Mouse (Mus musculus) MEL (cell line): ENCODE results near the gene Gas7. TPM values are rescaled to one million over a fixed set of nuclear protein-coding genes. Genes with fewer than 3 reads are reported as not detected.

Experiments
- DNase-seq: peaks from one replicate; pipeline ENCODE4 v3.0.0; 2011; ENCODE audit warnings: low read depth, low spot score
- H3K27ac ChIP-seq: 2 replicates; pipeline ENCODE4 v1.5.1; 2012; ENCODE audit warnings: low read depth, mild to moderate bottlenecking, control low read depth, low read length, moderate library complexity; ENCODE audit not compliant: control insufficient read depth
- H3K27me3 ChIP-seq, 2 experiments: fragments of 150-350 bp in 1 of 2; sonication (generic) in 1 of 2; 2 replicates each; pipeline ENCODE4 v1.6.1; 2012; ENCODE audit warnings: low read length in 2 of 2, mild to moderate bottlenecking in 2 of 2, improper control_type of control experiment in 1 of 2, moderate library complexity in 1 of 2; ENCODE audit not compliant: insufficient read depth in 2 of 2, control insufficient read depth in 1 of 2
- H3K36me3 ChIP-seq, 2 experiments: 2 replicates each; pipeline ENCODE4 v1.6.1; 2012 to 2014; ENCODE audit warnings: low read length in 2 of 2, improper control_type of control experiment in 1 of 2, inconsistent platforms in 1 of 2, mild to moderate bottlenecking in 1 of 2; ENCODE audit not compliant: insufficient read depth in 2 of 2, control insufficient read depth in 1 of 2
- H3K4me1 ChIP-seq, 2 experiments: fragments of 150-350 bp in 1 of 2; sonication (generic) in 1 of 2; 2 replicates each; pipeline ENCODE4 v1.6.1; 2012; ENCODE audit warnings: low read length in 2 of 2, improper control_type of control experiment in 1 of 2, mild to moderate bottlenecking in 1 of 2; ENCODE audit not compliant: insufficient read depth in 2 of 2, control insufficient read depth in 1 of 2
- H3K4me3 ChIP-seq, 2 experiments: fragments of 150-350 bp in 1 of 2; sonication (generic) in 1 of 2; 2 replicates each; pipeline ENCODE4 v1.5.1; 2012; ENCODE audit warnings: low read depth in 2 of 2, low read length in 2 of 2, mild to moderate bottlenecking in 2 of 2, moderate library complexity in 2 of 2, control low read depth in 1 of 2, improper control_type of control experiment in 1 of 2; ENCODE audit not compliant: control insufficient read depth in 1 of 2, insufficient read depth in 1 of 2
- H3K79me2 ChIP-seq: 2 replicates; pipeline ENCODE4 v1.6.1; 2012; ENCODE audit warnings: mild to moderate bottlenecking, low read length, moderate library complexity; ENCODE audit not compliant: control insufficient read depth, poor library complexity, insufficient read depth
- H3K9ac ChIP-seq: 2 replicates; pipeline ENCODE4 v1.6.1; 2012; ENCODE audit warnings: low read depth, mild to moderate bottlenecking, control low read depth, low read length, moderate library complexity; ENCODE audit not compliant: control insufficient read depth, poor library complexity, severe bottlenecking
- H3K9me3 ChIP-seq: fragments of 150-350 bp; sonication (generic); replicated peaks from 2 replicates; pipeline ENCODE4 v1.6.1; 2012; ENCODE audit warnings: mild to moderate bottlenecking, low read length, improper control_type of control experiment, moderate library complexity; ENCODE audit not compliant: insufficient read depth
- BHLHE40 ChIP-seq: IDR thresholded peaks from 2 replicates; pipeline ENCODE4 v1.6.1; 2012; ENCODE audit warnings: low read depth, mild to moderate bottlenecking, inconsistent platforms, low read length, improper control_type of control experiment, borderline replicate concordance
- HCFC1 ChIP-seq: IDR thresholded peaks from 2 replicates; pipeline ENCODE4 v1.6.1; 2012; ENCODE audit warnings: low read depth, mild to moderate bottlenecking, inconsistent platforms, low read length, improper control_type of control experiment, moderate library complexity
- JUND ChIP-seq: IDR thresholded peaks from 2 replicates; pipeline ENCODE4 v1.6.1; 2011; ENCODE audit warnings: low read depth, mild to moderate bottlenecking, improper control_type of control experiment, low read length
- KAT2A ChIP-seq: conservative IDR thresholded peaks from 2 replicates; pipeline ENCODE4 v1.6.1; 2012; ENCODE audit warnings: low read depth, low read length, improper control_type of control experiment, inconsistent platforms
- MAX ChIP-seq: IDR thresholded peaks from 2 replicates; pipeline ENCODE4 v1.6.1; 2011; ENCODE audit warnings: low read length, improper control_type of control experiment
- MXI1 ChIP-seq: IDR thresholded peaks from 2 replicates; pipeline ENCODE4 v1.6.1; 2011; ENCODE audit warnings: mild to moderate bottlenecking, low read depth, low read length, improper control_type of control experiment
- NELFE ChIP-seq: IDR thresholded peaks from 2 replicates; pipeline ENCODE4 v1.6.1; 2011; ENCODE audit warnings: low read depth, low read length, improper control_type of control experiment
- NRF1 ChIP-seq: IDR thresholded peaks from 2 replicates; pipeline ENCODE4 v1.6.1; 2014; ENCODE audit warnings: low read depth, mild to moderate bottlenecking, inconsistent platforms, low read length, improper control_type of control experiment, moderate library complexity; ENCODE audit not compliant: poor library complexity, insufficient read depth, severe bottlenecking
- RAD21 ChIP-seq: IDR thresholded peaks from 2 replicates; pipeline ENCODE4 v1.6.1; 2011; ENCODE audit warnings: mild to moderate bottlenecking, low read depth, low read length, improper control_type of control experiment
- SMC3 ChIP-seq: IDR thresholded peaks from 2 replicates; pipeline ENCODE4 v1.6.1; 2011; ENCODE audit warnings: low read depth, low read length, improper control_type of control experiment
- TBP ChIP-seq: IDR thresholded peaks from 2 replicates; pipeline ENCODE4 v1.8.0; 2011; ENCODE audit warnings: low read depth, low read length, improper control_type of control experiment
- TCF12 ChIP-seq: IDR thresholded peaks from 2 replicates; pipeline ENCODE4 v1.6.1; 2014; ENCODE audit warnings: low read depth, mild to moderate bottlenecking, inconsistent platforms, low read length, improper control_type of control experiment, moderate library complexity
- USF2 ChIP-seq, 2 experiments: IDR thresholded peaks; 2 replicates each; pipeline ENCODE4 v1.6.1; 2011 to 2012; ENCODE audit warnings: improper control_type of control experiment in 2 of 2, low read length in 2 of 2, borderline replicate concordance in 1 of 2, inconsistent platforms in 1 of 2, low read depth in 1 of 2, mild to moderate bottlenecking in 1 of 2; ENCODE audit not compliant: insufficient read depth in 1 of 2
- ZC3H11A ChIP-seq: IDR thresholded peaks from 2 replicates; pipeline ENCODE4 v1.6.1; 2012; ENCODE audit warnings: low read depth, mild to moderate bottlenecking, inconsistent platforms, low read length, improper control_type of control experiment
- polyA plus RNA-seq, 2 experiments: library from polyadenylated mRNA; stranded (reverse) in 1 of 2; unstranded in 1 of 2; fragments of >175 nt in 1 of 2; fragments of >200 nt in 1 of 2; gene quantifications; 2 replicates each; pipeline versions ENCODE4 v1.2.1 to v1.2.4; 2012; ENCODE audit warnings: low replicate concordance in 2 of 2, low read depth in 1 of 2; ENCODE audit not compliant: insufficient read length in 2 of 2, insufficient read depth in 1 of 2, missing spikeins in 1 of 2
- total RNA-seq: library from RNA; depleted of rRNA; stranded (reverse); fragments of 300-350 nt; gene quantifications from 2 replicates; pipeline ENCODE4 v1.2.3, GENCODE M21; 2012

The Gas7 gene
- total and polyA plus RNA-seq, 3 experiments, result 0.04 TPM; not detected in 2

- H3K4me1 ChIP-seq, result no peaks in the 10 kb centered on the region
- TF ChIP-seq TBP, result no peak
- no peak for TF ChIP-seq USF2 (IDR thresholded peaks at IDR 0.05; ENCODE audit: borderline replicate concordance in 1 of 2, insufficient read depth in 1 of 2, low read depth in 1 of 2, low read length in 2 of 2)
- no peak for TF ChIP-seq NRF1
- TF ChIP-seq JUND, result no peak
- no peak for TF ChIP-seq RAD21
- no peak for TF ChIP-seq NELFE
- TF ChIP-seq HCFC1, result no peak
- TF ChIP-seq BHLHE40, result no peak
- no peak for TF ChIP-seq TCF12
- no peak overlapping the region for H3K4me3 ChIP-seq
- no peaks in the 10 kb centered on the region for H3K27me3 ChIP-seq
- no peaks in the 10 kb centered on the region for H3K9me3 ChIP-seq
- H3K27ac ChIP-seq, result no peak overlapping the region
- no peaks in the 10 kb centered on the region for H3K36me3 ChIP-seq
- no peaks in the 10 kb centered on the region for H3K79me2 ChIP-seq
- no peak for DNase-seq
- H3K9ac ChIP-seq, result no peak overlapping the region
Observed at GRCm38 (mm10) chr11:67585629-67586028, 130.4 kb downstream of the Gas7 start.

DNA sequence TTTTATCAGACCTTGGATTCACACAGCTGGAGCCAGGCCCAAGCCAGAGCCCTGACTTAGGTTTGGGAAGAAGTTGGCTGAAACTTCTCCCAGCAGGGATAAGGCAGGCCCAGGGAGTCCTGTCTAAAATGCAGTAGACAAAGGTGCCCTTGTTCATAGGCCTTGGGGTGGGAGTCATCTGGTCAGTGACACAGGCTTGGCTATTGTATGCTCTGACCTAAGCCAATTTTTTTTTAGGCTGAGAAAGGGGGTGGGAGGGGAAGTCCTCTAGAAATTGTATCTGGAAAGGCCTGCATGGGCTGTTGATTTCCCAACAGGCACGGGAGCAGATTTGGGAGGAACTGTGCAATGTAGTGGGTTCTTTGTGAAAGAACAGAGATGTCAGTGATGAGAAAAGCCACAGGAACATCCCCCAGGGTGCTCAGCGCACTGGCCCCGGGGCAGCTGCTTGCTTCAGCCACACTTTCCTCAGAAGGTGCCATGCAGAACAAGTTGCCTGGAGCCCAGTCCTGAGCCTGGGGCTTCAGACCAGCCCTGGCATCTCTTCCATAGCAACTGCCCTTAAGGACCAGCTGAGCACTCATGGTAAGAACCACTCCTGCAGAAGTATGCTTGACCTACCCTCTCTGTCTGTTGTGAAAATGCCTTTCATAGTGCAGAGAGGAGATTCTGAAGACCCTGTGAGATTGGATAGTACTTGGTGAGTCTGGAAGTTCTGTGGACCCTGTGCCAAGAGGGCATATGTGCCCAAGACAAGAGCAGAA, 131.2 kb downstream of the Gas7 start:
- H3K36me3 ChIP-seq, result no peaks in the 10 kb centered on the region
- H3K27me3 ChIP-seq, result no peaks in the 10 kb centered on the region
- no peak overlapping the region for H3K4me3 ChIP-seq
- DNase-seq, result no peak
- no peak for TF ChIP-seq KAT2A
- TF ChIP-seq MXI1, result no peak
- no peak for TF ChIP-seq ZC3H11A
- no peak for TF ChIP-seq MAX
- no peak for TF ChIP-seq SMC3
- no peaks in the 10 kb centered on the region for H3K4me1 ChIP-seq
- H3K79me2 ChIP-seq, result no peaks in the 10 kb centered on the region
- H3K27ac ChIP-seq, result no peak overlapping the region
- no peak overlapping the region for H3K9ac ChIP-seq
- H3K9me3 ChIP-seq, result no peaks in the 10 kb centered on the region
